Mouse (Mus musculus): Measurements from ENCODE around the gene Hmx3.

GRCm38 (mm10) chr7:131551931-131552741 is 9.5 kb downstream of the Hmx3 start:
- TF ChIP-seq POLR2A (IDR thresholded peaks at IDR 0.05; ENCODE audit: control insufficient read depth, extremely low read depth, insufficient read depth, low read length, poor library complexity) (no peak), CTCF (IDR thresholded peaks at IDR 0.05; ENCODE audit: borderline replicate concordance, control insufficient read depth, extremely low read depth, insufficient read depth, low read length, poor library complexity) (no peak)

Data from thymus, adult 2 months (tissue).